Mouse (Mus musculus) left cerebral cortex, adult 2 months (tissue): ENCODE data around the gene Prg2. TPM values are rescaled to one million over a fixed set of nuclear protein-coding genes. Genes with fewer than 3 reads are reported as not detected.

Experiments
- DNase-seq, 2 experiments: peaks; one replicate each; pipeline ENCODE4 v3.0.0; 2021 to 2022; ENCODE audit warnings: low spot score in 2 of 2, mixed read lengths in 1 of 2; ENCODE audit errors: extremely low spot score in 1 of 2
- H3K27ac ChIP-seq: fragments of 200-600 bp; 2 replicates; pipeline ENCODE4 v1.8.1; 2022
- H3K4me3 ChIP-seq: fragments of 200-600 bp; 2 replicates; pipeline ENCODE4 v1.8.1; 2022
- CTCF ChIP-seq: fragments of 200-600 bp; IDR thresholded peaks from 2 replicates; pipeline ENCODE4 v1.8.1; 2022; ENCODE audit warnings: antibody characterized with exemption, mild to moderate bottlenecking, moderate library complexity
- intact Hi-C: fragments of 180-260 bp; cut with DNase I; formaldehyde crosslinking; loops from one replicate; pipeline ENCODE4 v1.15.1; 2025
- long read RNA-seq, 2 experiments: library from polyadenylated mRNA; stranded (forward); transcript quantifications; one replicate each; pipeline ENCODE4 v2.0.0; 2021; ENCODE audit warnings: borderline mapping rate in 2 of 2
- total RNA-seq, 2 experiments: library from RNA; stranded (reverse); gene quantifications; 2 replicates each; pipeline ENCODE4 v1.2.3; 2021

The Prg2 gene
- not detected for total RNA-seq
- long read RNA-seq, experiment 1 = 0 reads
- long read RNA-seq, experiment 2 = 0 reads

DNA sequence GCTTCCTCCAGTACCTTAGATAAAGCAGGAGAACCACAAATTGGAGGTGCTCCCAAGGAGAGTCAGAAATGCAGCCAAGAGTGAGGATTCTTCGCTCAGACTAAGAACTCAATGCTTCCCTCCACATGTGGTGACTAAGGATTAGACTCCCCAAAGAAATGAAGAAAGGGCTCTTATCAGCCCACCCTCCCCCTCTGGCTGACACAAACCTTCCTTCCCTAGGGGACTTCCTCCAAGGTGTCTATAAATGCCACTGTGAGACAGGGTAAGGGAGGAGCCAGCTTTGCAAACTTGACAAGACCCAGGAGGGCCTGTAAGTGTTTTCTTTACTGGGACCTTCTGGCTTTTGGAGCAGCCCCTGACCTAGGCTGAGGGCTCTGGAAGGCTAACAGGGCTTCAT lies at the start of gene Prg2:
TSS of gene Prg2 (plus strand) at position 274 of the 400 bp plus-strand sequence.
- intact Hi-C loops = no loop called here
- Histone ChIP-seq H3K4me3 (no peak within 1 kb of the TSS), H3K27ac (no peak within 1 kb of the TSS)
- no peak for DNase-seq
- no peak for TF ChIP-seq CTCF

DNA sequence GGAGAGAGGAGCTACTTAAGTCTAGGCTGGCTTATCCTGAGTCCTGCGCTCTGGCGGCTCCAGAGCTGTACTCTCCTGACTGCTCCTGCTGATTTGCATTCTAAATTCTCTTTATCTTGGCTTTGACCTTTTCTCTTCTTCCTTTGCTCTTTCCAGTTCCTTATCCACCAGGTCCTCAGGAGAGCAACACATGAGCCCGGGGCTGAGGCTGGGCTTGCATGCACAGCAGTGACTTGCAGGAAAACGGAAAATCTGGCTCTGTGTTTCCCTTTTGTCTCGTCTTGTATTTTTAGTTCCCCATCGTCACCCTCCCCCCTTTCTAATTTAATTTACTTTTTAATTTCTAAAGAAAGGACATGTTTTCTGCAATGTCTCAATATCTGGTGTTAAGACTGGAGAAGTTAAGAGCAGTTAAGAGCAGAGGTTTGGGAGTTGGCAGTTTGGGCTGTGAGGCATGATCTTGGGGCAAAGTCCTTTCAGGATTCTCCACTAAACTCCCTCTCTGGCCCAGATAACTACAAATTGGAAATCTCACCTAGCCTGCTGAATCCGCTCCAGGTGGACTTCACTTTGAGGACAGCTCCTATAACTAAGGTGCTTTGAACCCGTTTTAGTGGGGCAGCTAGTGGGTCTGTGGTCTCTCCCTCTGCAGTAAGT lies 46.1 kb upstream of the Prg2 start:
- intact Hi-C loops = no loop called here
- H3K27ac ChIP-seq = no peak overlapping the region
- no peak overlapping the region for H3K4me3 ChIP-seq
- DNase-seq = no peak
- no peak for TF ChIP-seq CTCF

DNA sequence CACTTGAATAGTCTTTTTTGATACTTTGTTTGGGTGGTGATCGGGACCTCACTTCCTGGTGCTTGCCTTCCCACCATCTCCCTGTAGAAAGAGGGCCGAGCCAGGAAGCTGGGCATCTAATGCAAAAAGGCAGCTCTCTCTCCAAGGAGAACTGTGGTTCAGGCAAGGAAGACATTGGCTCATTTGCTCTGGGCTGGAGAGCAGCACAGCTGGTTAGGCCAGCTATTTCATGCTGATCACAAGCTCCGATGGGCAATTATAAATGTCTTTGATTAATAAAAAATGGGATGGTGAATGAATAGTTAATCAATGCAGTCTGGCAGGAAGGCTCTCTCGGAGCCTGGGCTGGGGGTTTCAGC lies 45.6 kb upstream of the Prg2 start:
- no peak for DNase-seq
- intact Hi-C loops = no loop called here
- Histone ChIP-seq H3K27ac (no peak overlapping the region), H3K4me3 (no peak overlapping the region)
- no peak for TF ChIP-seq CTCF

DNA sequence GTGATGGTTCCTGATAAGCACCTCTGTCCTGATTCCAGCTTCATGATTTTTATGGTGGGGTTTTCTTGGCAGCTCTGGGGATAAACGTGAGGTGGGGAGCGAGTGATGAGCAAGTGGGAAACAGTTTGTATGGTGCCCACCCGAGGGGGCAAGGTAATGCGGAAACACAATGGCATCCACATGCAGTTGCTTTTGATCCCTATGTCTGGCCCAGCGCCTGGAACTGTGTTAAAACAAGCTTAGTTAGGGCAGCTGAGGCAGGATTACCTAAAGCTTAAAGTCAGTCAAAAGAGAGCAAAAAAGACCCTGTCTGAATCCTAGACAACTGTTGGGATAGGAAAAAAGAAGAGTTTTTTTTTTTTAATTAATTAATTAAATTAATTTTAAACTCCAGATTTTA lies 45.2 kb upstream of the Prg2 start:
- intact Hi-C loops = no loop called here
- H3K4me3 ChIP-seq = no peak overlapping the region
- H3K27ac ChIP-seq = no peak overlapping the region
- no peak for TF ChIP-seq CTCF
- DNase-seq = no peak

DNA sequence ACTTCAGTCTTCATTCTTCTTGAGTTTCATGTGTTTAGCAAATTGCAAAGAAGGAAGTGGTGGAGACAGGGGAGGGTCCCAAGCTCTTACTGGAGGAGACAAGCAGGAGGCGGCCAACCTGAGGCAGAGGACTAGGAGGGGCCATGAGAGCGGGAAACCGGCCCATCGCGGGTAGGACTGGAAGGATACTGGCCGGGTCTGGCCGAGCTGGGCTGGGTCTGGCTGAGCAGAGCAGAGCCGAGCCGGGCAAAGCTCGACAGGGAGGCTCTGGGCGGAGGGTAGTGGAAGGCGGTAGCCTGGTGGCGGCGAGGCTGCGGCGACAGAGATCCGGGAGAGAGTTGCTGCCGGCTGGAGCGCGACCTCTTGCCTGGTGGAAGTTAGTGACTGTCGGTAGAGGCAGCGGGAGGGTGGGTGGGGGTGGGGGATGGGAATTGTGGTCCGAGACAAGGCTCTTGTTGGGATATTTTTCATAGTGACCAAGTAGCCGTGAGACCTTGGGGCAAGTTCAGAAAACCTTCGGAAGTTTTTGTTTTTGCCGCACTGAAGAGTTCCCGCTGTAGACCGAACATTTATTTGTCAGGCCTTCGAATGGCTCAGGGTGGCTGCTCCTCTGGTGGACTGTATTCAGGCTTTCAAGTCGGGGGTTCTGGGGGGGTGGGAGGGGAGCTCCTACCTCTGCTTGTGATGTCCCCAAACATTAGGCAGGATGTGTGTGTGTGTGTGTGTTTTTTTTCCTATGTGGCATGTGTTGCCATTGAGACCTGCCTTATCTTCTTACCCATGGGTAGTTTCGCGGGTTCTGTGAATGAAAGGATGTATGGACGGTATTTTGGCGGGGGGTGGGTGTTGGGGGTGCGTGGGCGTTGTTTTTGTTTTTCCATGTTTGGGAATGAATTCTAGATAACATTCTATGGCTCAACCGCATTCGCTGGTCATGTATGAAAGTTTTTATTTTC lies 43.5 kb upstream of the Prg2 start, which contains the start of gene Slc43a3:
TSS of gene Slc43a3 (plus strand) at position 106 of the 956 bp plus-strand sequence.
- no peak for DNase-seq
- intact Hi-C loops = no loop called here
- no peak for TF ChIP-seq CTCF
- no peak within 1 kb of the TSS for H3K4me3 ChIP-seq
- H3K27ac ChIP-seq = no peak within 1 kb of the TSS

DNA sequence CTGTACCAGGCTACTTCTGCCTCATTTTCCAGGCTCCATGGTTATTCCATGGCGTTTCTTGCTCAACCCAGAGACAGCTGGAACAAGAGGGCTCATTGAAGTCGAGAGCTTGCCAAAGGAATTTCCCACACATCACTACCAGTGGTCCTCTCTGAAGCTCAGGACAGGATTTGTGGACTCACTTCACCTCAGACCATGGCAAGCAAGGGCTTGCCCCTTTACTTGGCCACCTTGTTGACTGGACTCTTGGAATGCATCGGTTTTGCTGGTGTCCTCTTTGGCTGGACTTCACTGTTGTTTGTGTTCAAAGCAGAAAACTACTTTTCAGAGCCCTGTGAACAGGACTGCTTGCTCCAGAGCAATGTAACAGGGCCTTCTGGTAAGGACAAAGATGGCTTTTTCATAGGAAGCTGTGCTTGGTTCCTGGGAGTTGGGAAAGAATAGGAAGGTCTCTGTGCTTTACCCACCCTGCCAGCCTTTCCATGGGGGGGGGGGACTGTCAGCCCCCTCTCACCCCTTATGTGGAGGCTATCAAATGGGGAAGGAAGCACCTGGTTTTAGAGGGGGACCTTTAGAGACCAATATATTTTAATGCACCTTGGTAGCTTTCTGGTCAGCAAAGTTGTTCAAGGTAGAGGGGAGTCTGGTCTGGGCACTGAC lies 42.6 kb upstream of the Prg2 start:
- no peak for DNase-seq
- no peak for TF ChIP-seq CTCF
- no peak overlapping the region for H3K27ac ChIP-seq
- intact Hi-C loops = no loop called here
- no peak overlapping the region for H3K4me3 ChIP-seq

DNA sequence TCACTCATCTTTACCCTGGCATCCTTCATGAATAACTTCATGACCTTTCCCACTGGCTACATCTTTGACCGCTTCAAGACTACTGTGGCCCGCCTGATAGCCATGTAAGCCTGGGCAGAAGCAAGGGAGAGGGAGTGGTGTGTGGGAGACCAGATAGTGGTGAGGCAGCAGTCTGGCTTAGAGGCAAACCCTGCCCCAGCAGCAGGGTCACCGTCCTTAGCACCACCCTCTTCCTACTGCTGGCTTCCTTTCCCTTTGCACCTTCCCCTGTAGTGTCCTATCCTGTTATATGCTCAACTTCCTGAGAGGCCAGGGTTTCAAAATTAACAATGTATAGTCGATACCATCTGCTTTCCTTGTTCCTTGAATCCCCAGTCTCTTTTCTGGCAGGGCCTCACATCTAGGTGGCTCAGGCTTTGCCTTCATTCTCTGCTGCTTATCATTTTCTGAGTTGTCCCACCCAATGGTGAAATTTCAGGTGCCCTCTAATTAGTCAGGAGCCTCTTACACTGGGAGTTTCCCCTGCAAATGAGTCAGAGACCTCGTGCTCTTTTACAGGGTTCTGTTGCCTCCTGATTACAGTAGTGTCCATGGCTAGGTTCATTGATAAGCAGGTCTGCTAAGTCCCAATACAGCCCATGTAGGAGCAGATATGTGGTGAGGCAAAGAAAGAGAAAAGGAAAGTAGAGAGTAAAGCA lies 41.9 kb upstream of the Prg2 start:
- DNase-seq = no peak
- intact Hi-C loops = no loop called here
- TF ChIP-seq CTCF = no peak
- Histone ChIP-seq H3K27ac (no peak overlapping the region), H3K4me3 (no peak overlapping the region)

DNA sequence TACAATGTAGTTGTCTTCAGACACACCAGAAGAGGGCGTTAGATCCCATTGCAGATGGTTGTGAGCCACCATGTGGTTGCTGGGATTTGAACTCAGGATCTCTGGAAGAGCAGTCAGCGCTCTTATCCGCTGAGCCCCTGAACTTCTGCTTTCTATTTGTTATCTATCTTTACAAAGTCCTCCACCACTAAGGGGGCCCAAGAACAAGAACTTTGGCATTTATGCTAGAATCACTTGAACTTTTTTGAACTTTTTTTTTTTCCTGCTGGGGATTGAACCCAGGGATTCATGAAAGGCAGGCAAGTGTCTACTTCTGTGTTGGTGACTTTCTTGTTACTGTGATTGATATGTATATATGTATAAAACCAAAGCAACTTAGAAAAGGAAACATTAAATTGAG lies 41.0 kb upstream of the Prg2 start:
- intact Hi-C loops = no loop called here
- TF ChIP-seq CTCF = no peak

DNA sequence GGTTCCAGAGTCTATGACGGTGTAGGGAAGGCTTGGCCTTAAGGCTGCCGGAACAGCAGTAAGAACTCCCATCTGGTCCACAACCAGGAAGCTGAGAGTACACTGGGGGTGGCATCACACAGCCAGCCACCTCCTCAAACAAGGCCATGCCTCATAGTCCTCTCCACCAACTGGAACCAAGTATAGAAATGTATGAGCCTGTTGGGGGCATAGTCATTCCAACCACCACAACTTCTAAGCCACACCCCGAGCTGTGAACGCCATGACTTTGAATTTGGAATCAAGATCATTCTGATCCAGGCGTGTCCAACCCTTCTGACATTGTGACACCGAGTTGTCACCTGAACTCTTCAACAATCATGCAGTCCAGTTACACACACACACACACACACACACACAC lies 40.5 kb upstream of the Prg2 start:
- DNase-seq = no peak
- TF ChIP-seq CTCF = no peak
- Histone ChIP-seq H3K4me3 (no peak overlapping the region), H3K27ac (no peak overlapping the region)
- intact Hi-C loops = no loop called here

More for the DNA sequence above, 41.0 kb upstream of the Prg2 start:
- Histone ChIP-seq H3K27ac (no peak overlapping the region), H3K4me3 (no peak overlapping the region)
- no peak for DNase-seq

DNA sequence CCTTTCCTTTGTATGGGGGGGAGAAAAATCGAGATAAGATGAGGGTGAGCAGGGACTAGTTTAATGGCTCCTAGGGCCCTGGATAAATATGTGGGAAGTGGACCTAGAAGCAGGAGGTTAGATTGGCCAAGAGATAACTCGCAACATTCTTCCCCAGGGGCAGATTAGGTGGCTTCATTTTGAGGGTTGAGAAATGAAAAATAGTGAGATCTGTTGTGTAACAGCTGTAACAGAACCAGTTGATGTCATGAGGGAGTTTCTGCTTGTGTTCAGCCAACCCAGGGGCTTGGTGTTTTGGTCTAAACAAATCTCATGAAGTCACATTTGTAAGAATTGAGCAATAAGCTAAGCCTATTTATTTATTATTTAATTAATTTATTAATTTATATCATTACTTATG lies 38.9 kb upstream of the Prg2 start:
- DNase-seq = no peak
- TF ChIP-seq CTCF = no peak
- no peak overlapping the region for H3K27ac ChIP-seq
- H3K4me3 ChIP-seq = no peak overlapping the region
- intact Hi-C loops = no loop called here

DNA sequence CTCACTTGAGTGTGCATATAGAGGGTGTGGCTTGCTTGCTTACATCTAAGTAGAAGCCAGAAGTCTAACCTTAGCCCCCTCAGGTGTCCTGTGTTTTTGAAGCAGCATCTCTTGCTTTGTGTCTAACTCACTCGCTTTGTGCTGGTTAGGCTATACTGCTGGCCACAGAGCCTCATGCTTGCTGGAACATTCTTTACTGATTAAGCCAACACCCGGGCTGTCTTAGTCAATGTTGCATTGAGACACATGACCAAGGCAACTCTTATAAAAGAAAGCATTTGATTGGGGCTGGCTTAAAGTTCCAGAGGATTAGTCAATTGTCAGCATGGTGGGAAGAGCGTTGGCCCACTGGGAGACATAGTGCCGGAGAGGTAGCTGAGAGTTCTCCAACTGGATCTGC lies 38.5 kb upstream of the Prg2 start:
- no peak overlapping the region for H3K27ac ChIP-seq
- intact Hi-C loops = no loop called here
- H3K4me3 ChIP-seq = no peak overlapping the region
- no peak for TF ChIP-seq CTCF
- DNase-seq = no peak
